Mouse (Mus musculus) heart, postnatal 0 days (tissue): Measurements from ENCODE around the gene Dmwd.

Experiments used
- CTCF ChIP-seq: IDR thresholded peaks from 2 replicates; pipeline ENCODE4 v1.5.1; 2016; ENCODE audit warnings: antibody characterized with exemption, control low read depth, low read depth
- EP300 ChIP-seq: IDR thresholded peaks from 2 replicates; pipeline ENCODE4 v1.6.1; 2016; ENCODE audit warnings: antibody characterized with exemption, low read depth

GRCm38 (mm10) chr7:19083096-19083495 is 7.1 kb downstream of the Dmwd start:
- TF ChIP-seq CTCF: no peak
- TF ChIP-seq EP300: no peak
